Mouse (Mus musculus): ENCODE data around the gene Ispd. TPM values are rescaled to one million over a fixed set of nuclear protein-coding genes. Genes with fewer than 3 reads are reported as not detected.

Gene Ispd
- polyA plus RNA-seq, 2 experiments = 0.66 to 1.7 TPM

DNA sequence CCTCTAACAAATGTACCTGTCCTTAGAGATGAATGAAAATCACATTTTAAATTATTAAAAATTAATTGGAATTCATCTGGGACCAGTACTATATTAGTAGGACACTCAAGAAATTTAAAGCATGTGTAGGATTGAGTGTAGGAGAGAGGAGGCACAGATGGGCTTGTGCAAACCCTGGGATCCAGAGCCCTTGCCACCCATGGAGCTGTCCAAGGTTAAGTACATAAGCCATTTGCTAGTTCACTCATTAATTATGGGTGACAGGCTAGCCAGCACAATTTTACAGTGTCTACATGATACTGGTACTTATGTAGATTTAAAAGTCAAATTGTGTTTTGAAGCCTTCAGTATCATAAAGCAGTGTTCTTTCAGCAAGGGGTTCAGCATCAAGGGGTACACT, 164.1 kb downstream of the Ispd start:
- Histone ChIP-seq H3K27ac (no peak overlapping the region), H3K4me3 (ENCODE audit: insufficient read depth in 1 of 2, low read depth in 2 of 2, low read length in 2 of 2) (no peak overlapping the region), H3K9ac (replicated peaks) (no peak overlapping the region), H3K9me3 (ENCODE audit: control insufficient read depth, low read length) (no peaks in the 10 kb centered on the region), H3K4me2 (ENCODE audit: low read depth) (no peak overlapping the region), H3K27me3 (ENCODE audit: control insufficient read depth, insufficient read depth, low read length) (no peaks in the 10 kb centered on the region), H3K36me3 (replicated peaks; ENCODE audit: control insufficient read depth, insufficient read depth, low read depth) (no peaks in the 10 kb centered on the region), H3K4me1 (replicated peaks; ENCODE audit: control insufficient read depth in 2 of 2, insufficient read depth in 2 of 2, low read length in 1 of 2) (no peaks in the 10 kb centered on the region)
- DNase-seq (ENCODE audit: low read depth in 3 of 3, low spot score in 3 of 3) (no peak), ATAC-seq (ENCODE audit: insufficient read depth) (no peak)
- TF ChIP-seq CTCF (IDR thresholded peaks at IDR 0.05; ENCODE audit: low read depth) = no peak
- no peak for TF ChIP-seq EP300 (IDR thresholded peaks at IDR 0.05; ENCODE audit: low read depth)

- Histone ChIP-seq H3K4me2 (ENCODE audit: low read depth) (no peak overlapping the region), H3K9ac (replicated peaks) (no peak overlapping the region), H3K4me1 (replicated peaks; ENCODE audit: control insufficient read depth in 2 of 2, insufficient read depth in 2 of 2, low read length in 1 of 2) (no peaks in the 10 kb centered on the region), H3K9me3 (ENCODE audit: control insufficient read depth, low read length) (no peaks in the 10 kb centered on the region), H3K36me3 (replicated peaks; ENCODE audit: control insufficient read depth, insufficient read depth, low read depth) (no peaks in the 10 kb centered on the region), H3K27me3 (ENCODE audit: control insufficient read depth, insufficient read depth, low read length) (no peaks in the 10 kb centered on the region), H3K4me3 (ENCODE audit: insufficient read depth in 1 of 2, low read depth in 2 of 2, low read length in 2 of 2) (no peak overlapping the region), H3K27ac (no peak overlapping the region)
- TF ChIP-seq EP300 (IDR thresholded peaks at IDR 0.05; ENCODE audit: low read depth) (no peak), CTCF (IDR thresholded peaks at IDR 0.05; ENCODE audit: low read depth) (no peak)
- 71% methylated on average over 9 of the region's 9 CpGs for WGBS (ENCODE audit: insufficient replicate concordance)
- DNase-seq (ENCODE audit: low read depth in 3 of 3, low spot score in 3 of 3) = no peak
- ATAC-seq (ENCODE audit: insufficient read depth) = no peak
These were observed 168.2 kb downstream of the Ispd start for GRCm38 (mm10) chr12:36549474-36549873.

- TF ChIP-seq CTCF (IDR thresholded peaks at IDR 0.05; ENCODE audit: low read depth) = no peak
- TF ChIP-seq EP300 (IDR thresholded peaks at IDR 0.05; ENCODE audit: low read depth) = no peak
- WGBS (ENCODE audit: insufficient replicate concordance) = 54% methylated on average over 1 of the region's 1 CpGs
- no peak overlapping the region for H3K27ac ChIP-seq
These were observed 173.4 kb downstream of the Ispd start for GRCm38 (mm10) chr12:36554697-36555096.

DNA sequence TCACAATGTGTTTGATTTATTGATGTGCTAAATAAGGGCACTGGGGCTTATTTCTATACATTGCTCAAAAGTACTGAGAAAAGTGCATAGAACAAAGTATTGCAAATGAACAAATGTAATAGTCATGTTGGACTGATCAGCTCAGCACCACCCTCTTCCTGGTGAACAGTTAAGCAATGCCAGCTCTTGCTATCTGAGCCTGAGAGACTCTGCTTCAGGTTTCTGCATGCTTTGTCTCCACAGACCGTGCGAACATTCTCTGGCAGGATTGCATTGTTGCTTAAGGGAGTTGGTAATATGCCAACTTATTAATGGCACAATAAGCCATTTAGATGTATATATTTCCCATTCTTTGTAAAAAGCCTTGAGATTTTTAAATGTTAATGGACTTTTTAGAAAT, 182.9 kb downstream of the Ispd start:
- no peak for TF ChIP-seq EP300 (IDR thresholded peaks at IDR 0.05; ENCODE audit: low read depth)
- TF ChIP-seq CTCF (IDR thresholded peaks at IDR 0.05; ENCODE audit: low read depth) = no peak
- ATAC-seq (ENCODE audit: insufficient read depth) (no peak), DNase-seq (ENCODE audit: low read depth in 3 of 3, low spot score in 3 of 3) (no peak)
- peaks cover 0 to 2% of the 10 kb centered on the region in 2 experiments; a peak in 1 of 4 replicates for H3K4me1 ChIP-seq (replicated peaks; ENCODE audit: control insufficient read depth in 2 of 2, insufficient read depth in 2 of 2, low read length in 1 of 2)
- H3K4me3 ChIP-seq (ENCODE audit: insufficient read depth in 1 of 2, low read depth in 2 of 2, low read length in 2 of 2) = no peak overlapping the region
- no peaks in the 10 kb centered on the region for H3K36me3 ChIP-seq (replicated peaks; ENCODE audit: control insufficient read depth, insufficient read depth, low read depth)
- 75% methylated on average over 2 of the region's 2 CpGs for WGBS (ENCODE audit: insufficient replicate concordance)
- no peaks in the 10 kb centered on the region for H3K9me3 ChIP-seq (ENCODE audit: control insufficient read depth, low read length)
- H3K27ac ChIP-seq = no peak overlapping the region
- H3K27me3 ChIP-seq (ENCODE audit: control insufficient read depth, insufficient read depth, low read length) = no peaks in the 10 kb centered on the region
- no peak overlapping the region for H3K4me2 ChIP-seq (ENCODE audit: low read depth)
- no peak overlapping the region for H3K9ac ChIP-seq (replicated peaks)

More at GRCm38 (mm10) chr12:36554697-36555096, 173.4 kb downstream of the Ispd start:
- no peaks in the 10 kb centered on the region for H3K9me3 ChIP-seq (ENCODE audit: control insufficient read depth, low read length)
- H3K4me1 ChIP-seq (replicated peaks; ENCODE audit: control insufficient read depth in 2 of 2, insufficient read depth in 2 of 2, low read length in 1 of 2) = no peaks in the 10 kb centered on the region
- no peaks in the 10 kb centered on the region for H3K36me3 ChIP-seq (replicated peaks; ENCODE audit: control insufficient read depth, insufficient read depth, low read depth)
- H3K4me3 ChIP-seq (ENCODE audit: insufficient read depth in 1 of 2, low read depth in 2 of 2, low read length in 2 of 2) = no peak overlapping the region
- no peak for ATAC-seq (ENCODE audit: insufficient read depth)
- H3K27me3 ChIP-seq (ENCODE audit: control insufficient read depth, insufficient read depth, low read length) = no peaks in the 10 kb centered on the region
- no peak overlapping the region for H3K4me2 ChIP-seq (ENCODE audit: low read depth)
- no peak for DNase-seq (ENCODE audit: low read depth in 3 of 3, low spot score in 3 of 3)
- H3K9ac ChIP-seq (replicated peaks) = no peak overlapping the region

DNA sequence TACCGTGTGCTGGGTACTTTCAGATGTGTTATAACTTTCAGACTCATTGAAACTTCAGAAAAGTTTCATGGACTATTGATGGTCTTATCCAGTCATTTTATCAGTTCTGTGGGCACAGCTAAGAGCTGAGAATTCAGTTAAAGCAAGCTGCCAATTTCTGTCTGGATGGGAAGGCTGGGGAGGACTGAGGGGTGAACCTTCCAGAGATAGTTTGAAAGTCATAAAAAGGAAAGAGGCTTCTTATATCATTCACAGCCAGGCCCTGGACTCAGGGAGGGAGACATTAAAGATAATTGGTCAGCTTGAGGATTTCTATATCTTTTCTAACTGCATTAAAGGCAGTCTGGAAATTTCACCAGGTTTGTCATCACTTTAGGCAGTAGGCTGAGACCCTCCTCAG, 185.7 kb downstream of the Ispd start:
- ATAC-seq (ENCODE audit: insufficient read depth) (no peak), DNase-seq (ENCODE audit: low read depth in 3 of 3, low spot score in 3 of 3) (no peak)
- 0 out of 4 replicates have a peak, but pooled peaks cover 0 to 2% of the 10 kb centered on the region in 2 experiments for H3K4me1 ChIP-seq (replicated peaks; ENCODE audit: control insufficient read depth in 2 of 2, insufficient read depth in 2 of 2, low read length in 1 of 2)
- no peak overlapping the region for H3K9ac ChIP-seq (replicated peaks)
- TF ChIP-seq EP300 (IDR thresholded peaks at IDR 0.05; ENCODE audit: low read depth) (no peak), CTCF (IDR thresholded peaks at IDR 0.05; ENCODE audit: low read depth) (no peak)
- no peak overlapping the region for H3K4me3 ChIP-seq (ENCODE audit: insufficient read depth in 1 of 2, low read depth in 2 of 2, low read length in 2 of 2)
- H3K27ac ChIP-seq = no peak overlapping the region
- H3K27me3 ChIP-seq (ENCODE audit: control insufficient read depth, insufficient read depth, low read length) = no peaks in the 10 kb centered on the region
- H3K36me3 ChIP-seq (replicated peaks; ENCODE audit: control insufficient read depth, insufficient read depth, low read depth) = no peaks in the 10 kb centered on the region
- no peaks in the 10 kb centered on the region for H3K9me3 ChIP-seq (ENCODE audit: control insufficient read depth, low read length)
- H3K4me2 ChIP-seq (ENCODE audit: low read depth) = no peak overlapping the region
- WGBS (ENCODE audit: insufficient replicate concordance) = 53% methylated on average over 1 of the region's 1 CpGs
